Mouse (Mus musculus) T-helper 17 cell (primary cell): ENCODE measurements around the gene Zfp787.

Experiments used
- in situ Hi-C, 2 experiments: fragments of 300-600 bp; cut with MboI, MseI; formaldehyde crosslinking; loops; 1 replicate in 1 of 2; 2 replicates in 1 of 2; pipeline ENCODE4 v1.15.1; 2025; ENCODE audit warnings: high pct_unique_total_duplicates in 2 of 2

Gene Zfp787

DNA sequence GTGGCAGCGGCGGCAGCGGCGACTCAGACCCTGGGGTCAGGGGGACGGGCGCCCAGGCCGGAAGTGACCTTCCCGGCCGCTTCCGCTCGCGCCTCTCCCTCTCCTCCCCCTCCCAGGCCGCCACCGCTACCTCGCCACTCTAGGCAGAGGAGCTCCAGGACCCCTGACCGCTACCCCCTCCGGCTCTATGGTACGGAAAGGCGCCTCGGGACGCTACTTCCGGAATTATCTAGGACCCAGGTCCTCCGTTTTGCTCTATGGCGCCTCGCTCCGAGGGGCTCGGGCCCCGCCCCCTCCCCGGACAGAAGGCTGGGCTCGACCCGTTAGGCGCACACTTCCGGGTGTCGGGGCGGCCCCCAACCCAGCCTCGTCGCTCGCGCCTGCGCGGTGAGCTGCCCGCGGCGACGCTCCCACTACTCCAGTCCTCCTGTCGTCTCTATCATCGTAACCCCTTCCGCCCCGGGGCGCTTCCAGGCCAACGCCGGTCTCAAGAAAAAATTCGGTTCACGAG is at the start of gene Zfp787:
TSS of gene Zfp787 (minus strand) at position 97 of the 511 bp plus-strand sequence.
- in situ Hi-C loops = loop anchor here (10.0 to 25.0 kb wide), 6 partner anchors 129 to 1669 kb away; partner anchors contain the start of genes Epn1 (in 1 of the 2), Fiz1 (in 1 of the 2), Gm44973 (in 1 of the 2) and Gm45844 (in 1 of the 2)

DNA sequence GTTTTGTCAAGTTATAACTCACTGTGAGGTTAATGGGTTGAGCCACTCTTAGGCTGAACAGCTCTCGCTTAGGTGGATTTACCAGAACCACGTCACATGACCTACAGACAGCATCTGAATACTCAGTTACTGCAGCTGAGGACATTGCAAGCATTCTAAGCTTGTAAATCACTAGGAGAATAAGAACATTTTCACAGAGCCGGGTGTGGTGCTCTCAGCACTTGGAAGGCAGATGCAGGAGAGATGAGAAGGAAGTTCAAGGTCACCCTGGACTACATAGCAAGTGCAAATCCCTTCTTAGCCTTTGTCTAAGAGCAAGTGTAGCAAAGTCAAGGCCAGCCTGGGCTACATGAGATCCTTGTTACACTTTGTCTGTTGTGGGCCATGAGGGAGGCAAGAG is 48.4 kb upstream of the Zfp787 start:
- in situ Hi-C loops = loop anchor here in 1 of 2 experiments (25.0 kb wide), 1 partner anchor 842 kb away; the partner anchor contains the start of genes Gm5065 and Nlrp2

DNA sequence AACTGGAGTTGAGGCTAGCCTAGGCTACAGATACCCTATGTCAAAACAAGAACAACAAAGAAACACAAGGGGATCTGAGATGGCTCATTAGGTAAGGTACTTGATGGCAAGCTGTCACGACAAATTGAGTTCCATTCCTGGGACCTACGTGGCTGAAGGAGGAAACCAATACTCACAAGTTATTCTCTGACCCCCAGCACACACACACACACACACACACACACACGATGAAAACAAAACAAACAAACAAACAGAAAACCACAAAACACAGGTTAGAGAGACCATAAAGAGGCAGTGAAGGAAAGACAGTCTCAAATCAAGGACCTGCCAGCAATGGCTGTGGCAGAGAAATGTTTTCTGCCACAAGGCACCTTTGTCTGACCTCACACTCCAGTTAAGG is 41.0 kb upstream of the Zfp787 start, which contains the start of gene Galp:
TSS of gene Galp (plus strand) at position 301 of the 400 bp plus-strand sequence.
- in situ Hi-C loops = no loop called here

DNA sequence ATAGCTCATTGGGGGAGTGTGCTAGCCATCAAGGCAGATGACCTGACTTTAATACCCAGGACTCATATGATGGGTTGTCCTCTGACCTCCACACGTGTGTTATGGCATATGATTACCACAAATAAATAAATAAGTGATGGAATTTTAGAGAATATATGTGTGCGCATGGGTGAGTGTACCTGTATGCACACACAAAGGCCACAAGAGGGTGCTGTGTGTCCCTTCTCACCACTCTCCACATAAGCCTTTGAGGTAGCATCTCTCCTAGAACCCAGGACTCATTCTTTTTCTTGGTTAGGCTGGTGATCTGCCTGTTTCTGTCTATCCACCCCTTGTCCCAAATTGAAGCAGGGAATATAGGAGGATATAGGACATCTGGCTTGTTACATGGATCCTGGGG is 40.0 kb upstream of the Zfp787 start:
- in situ Hi-C loops = no loop called here

DNA sequence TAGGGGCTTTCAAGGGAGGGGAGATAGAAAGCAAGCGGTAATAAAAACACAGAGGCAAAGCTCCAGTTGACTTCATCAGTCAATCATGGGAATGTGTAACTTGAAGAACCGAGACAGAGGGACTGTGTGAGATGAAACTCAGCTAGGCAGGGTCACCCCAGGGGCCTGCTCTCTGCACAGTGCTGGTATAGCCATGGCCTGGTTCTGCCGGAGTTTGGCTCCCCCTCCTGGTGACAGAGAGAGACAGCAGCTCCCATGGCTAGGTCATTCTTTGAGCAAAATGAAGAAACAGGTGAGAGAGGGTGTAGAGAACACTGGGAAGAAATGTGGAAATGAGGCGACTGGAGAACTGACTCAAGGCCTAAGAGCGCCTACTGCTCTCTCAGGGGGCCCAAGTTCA is 38.3 kb upstream of the Zfp787 start:
- in situ Hi-C loops = loop anchor here (5.0 kb wide), 1 partner anchor 67 kb away; no protein-coding TSS in a partner anchor

DNA sequence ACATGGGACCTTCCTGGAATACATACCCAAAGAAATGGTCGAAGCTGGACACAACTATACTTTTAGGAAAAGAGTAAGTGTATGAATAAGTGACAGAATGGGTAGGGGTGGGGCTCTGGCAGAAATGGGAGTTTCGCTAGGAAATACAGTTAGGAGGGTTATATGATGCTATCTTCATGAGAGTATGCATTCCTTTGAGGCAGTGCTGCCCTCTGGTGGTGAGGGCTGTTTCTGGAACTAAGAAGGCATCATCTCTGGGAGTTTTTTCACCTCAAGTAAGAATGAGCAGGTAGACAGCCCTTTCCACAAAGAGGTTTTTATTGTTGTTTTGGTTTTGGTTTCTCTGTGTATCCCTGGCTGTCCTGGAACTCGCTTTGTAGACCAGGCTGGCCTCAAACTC is 35.6 kb upstream of the Zfp787 start:
- in situ Hi-C loops = loop anchor here (5.0 kb wide), 1 partner anchor 64 kb away; no protein-coding TSS in a partner anchor

DNA sequence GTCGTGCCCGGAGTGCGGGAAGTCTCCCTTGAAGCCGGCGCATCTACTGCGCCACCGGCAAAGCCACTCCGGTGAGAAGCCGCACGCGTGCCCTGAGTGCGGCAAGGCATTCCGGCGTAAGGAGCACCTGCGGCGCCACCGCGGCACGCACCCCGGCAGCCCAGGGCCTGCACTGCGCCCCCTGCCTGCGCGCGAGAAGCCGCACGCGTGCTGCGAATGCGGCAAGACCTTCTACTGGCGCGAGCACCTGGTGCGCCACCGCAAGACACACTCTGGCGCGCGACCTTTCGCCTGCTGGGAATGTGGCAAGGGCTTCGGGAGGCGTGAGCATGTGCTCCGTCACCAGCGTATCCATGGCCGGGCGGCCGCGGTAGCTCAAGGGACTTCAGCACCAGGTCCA is 33.7 kb upstream of the Zfp787 start:
- in situ Hi-C loops = no loop called here

DNA sequence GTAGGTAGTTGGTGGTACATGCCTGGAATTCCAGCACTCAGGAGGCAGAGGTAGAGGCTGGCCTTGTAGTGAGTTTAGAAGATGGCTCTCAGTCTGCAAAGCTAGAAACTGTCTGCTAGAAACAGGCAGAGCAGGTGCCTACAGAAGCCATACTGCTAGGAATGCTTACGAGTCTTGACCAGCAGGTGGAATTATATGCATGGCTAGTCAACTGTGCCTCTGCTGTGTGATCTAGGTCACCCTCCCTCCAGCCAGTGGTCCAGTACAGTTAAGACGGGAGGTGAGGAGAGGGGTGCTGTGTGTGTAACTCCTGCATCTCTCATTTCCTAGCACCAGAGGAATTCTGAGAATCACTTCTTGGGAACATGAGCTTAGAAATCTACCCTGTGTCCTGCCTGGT is 31.0 kb upstream of the Zfp787 start:
- in situ Hi-C loops = no loop called here

DNA sequence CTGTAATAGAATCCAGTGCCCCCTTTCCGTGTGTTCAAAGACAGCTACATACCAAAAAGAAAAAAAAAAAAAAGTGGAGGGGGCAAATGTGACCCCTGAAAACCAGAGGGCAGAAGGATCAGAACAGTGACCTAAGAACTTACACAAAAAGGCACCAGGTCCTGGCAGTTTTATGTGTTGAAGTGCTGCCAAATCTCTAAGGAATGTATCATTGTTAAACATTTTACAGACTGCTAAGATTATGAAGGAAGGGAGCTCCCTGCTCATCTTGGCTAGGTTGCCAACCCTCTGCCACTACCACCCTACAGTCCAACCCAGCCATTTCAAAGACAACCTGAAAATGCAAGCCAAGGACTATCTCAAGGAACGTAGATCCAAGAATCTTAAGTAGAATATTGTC is 30.4 kb upstream of the Zfp787 start:
- in situ Hi-C loops = no loop called here

DNA sequence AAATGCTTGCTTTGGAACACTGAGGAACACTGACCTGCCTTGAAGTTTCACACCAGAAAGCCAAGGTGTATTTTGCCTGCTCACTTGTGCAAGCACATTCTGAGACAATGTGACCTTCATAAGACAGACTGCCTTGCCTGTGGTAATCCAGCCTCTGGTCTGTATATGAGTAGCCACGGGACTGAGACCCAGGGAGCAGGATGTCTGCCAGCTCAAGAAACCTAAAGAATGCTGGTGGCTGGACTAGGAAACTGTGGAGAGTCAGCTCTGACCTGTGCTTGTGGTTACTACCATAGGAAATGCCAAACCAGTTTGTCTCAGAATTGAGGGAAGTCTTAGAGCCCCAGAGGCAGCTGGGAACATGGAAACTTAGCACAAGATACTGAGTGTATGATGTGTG is 29.6 kb upstream of the Zfp787 start:
- in situ Hi-C loops = no loop called here

DNA sequence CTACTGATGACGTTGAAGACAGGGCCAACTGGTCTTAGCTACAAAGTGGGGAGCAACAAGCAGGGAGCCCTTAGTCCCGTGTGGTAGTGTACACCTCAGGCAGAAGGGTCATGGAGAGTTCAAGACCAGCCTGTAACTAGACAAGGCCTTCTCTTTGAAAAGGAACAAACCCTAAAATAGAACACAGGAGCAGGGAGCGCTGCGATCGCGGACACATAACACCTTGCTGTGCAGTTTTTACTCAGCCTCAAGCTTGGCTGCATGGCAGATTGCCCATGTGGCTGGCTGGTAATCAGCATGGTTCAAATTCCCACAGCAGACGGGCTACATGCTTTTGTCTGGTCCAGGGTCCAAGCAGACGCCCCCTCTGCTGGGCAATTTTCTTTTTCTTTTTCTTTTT is 28.7 kb upstream of the Zfp787 start:
- in situ Hi-C loops = no loop called here

DNA sequence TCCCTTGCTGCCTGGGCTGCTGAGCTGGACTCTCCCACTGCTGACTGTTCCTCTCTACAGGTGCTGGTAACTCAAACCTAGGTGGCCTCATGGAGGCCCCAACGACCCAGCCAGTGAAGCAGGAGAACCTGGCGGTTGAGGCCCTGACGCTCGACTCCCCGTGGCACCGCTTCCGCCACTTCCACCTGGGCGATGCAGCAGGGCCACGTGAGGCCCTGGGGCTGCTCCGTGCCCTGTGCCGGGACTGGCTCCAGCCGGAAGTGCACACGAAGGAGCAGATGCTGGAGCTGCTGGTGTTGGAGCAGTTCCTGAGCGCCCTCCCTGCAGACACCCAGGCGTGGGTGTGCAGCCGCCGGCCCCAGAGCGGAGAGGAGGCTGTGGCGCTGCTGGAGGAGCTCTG is 28.0 kb upstream of the Zfp787 start:
- in situ Hi-C loops = no loop called here

DNA sequence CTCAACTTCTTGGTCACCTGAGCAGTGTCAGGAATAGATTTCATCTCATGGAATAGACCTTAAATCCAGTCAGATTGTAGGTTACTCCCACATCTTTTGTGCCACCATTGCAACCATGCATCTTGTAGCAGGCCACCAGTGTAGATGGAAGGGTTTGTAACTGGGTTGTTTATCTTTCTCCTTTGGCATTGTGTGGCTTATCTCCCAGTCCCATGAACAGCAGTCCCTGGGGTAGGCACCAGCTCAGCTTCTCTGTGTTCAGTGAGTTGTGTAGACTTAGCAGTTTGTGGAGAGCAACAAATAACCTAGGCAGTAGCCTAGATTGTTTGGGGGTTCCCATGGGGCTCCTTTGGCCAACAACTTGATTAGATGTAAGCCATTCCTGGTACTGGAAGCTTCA is 27.1 kb upstream of the Zfp787 start:
- in situ Hi-C loops = no loop called here

DNA sequence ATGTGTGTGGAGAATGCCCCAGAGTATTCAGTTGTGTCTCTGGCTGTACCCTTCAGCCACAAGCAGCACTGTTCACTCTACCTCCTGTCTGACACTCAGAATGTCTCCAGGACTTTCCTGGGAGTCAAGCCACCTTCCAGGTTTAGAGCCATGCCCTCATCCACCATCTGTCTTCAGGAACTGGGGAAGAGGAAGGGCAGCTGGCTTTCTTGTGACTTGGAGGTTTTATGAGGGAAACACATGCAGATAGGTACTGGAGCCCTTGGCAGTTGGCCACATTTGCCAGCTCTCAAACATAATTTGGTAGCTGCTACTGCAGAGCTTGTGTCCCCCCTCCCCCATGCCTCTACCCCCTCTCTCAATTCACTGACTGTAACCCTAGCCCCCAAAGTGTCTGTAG is 23.2 kb upstream of the Zfp787 start:
- in situ Hi-C loops = no loop called here

DNA sequence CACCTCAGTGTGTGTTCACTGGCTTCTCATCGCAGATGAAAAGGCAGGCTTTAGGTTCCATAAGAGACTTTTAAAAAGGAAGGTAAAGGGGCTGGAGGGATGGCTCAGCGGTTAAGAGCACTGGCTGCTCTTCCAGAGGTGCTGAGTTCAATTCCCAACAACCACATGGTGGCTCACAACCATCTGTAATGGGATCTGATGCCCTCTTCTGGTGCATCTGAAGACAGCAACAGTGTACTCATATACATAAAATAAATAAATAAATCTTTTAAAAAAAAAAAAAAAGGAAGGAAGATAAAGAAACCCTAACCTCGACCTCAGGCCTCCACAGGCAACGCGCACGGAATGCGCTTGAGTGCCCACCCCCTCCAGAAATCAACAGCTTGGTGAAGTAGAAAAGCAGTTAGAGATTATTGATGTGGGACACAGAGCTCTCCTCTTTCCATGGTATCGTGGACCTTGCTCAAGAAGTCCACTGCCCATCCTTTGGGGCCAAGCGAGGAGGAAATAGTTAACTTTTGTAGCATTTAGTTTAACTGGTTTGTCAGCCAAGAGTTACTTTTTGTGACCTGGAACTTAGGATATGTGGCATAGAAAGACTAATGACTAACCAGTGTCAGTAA is 18.7 kb upstream of the Zfp787 start:
- in situ Hi-C loops = loop anchor here (25.0 kb wide), 4 partner anchors 1087 to 1687 kb away; partner anchors contain the start of genes Epn1 (in 1 of the 2), Gm45844 (in 1 of the 2), U2af2 (in 1 of the 2) and Zfp580 (in 1 of the 2)

DNA sequence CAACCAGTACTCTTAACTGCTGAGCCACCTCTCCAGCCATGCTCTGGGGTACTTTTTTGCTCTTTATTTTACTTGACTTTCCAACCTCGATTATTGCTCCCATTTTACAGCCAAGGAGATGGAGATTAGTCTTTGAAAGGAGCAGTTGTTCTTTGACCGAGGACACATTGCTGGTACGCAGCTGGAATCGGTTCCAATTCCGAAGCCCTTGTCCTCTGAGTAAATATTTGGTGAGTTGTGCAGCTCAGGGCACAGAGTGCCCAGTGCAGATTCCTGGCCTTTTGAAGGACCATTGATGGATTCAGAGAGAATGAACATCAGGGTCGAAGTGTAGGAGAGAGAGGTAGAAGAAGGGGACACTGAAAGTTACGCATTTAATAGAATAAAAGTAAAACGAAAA is 18.1 kb upstream of the Zfp787 start:
- in situ Hi-C loops = loop anchor here (25.0 kb wide), 4 partner anchors 1087 to 1687 kb away; partner anchors contain the start of genes Epn1 (in 1 of the 2), Gm45844 (in 1 of the 2), U2af2 (in 1 of the 2) and Zfp580 (in 1 of the 2)

DNA sequence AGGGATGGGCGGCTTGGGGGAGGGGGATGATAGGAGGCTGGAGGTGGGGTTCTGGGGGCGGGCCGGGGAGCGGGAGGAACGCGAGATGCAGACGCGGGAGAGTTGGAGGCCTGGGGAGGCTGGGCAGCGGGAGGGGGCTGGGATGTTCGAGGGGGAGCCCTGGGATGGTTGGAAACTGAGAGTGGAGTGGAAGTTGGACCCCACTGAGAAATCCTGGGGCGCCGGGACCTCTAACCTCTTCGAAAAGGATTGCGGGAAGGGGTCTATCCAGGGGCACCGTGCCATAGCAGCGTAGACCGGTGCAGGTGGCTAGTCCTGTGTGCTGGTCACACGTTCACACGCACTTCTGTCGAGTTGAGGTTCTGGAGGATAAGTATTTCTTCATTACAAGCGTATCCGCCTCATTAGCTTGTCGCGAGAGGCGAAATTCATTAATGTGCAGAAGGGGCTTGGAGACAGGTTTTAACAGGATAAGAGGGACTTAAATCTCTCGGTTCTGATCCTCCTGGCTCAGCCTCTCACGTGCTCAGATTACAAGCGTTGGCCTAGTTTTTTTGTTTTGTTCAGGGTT is 17.0 kb upstream of the Zfp787 start:
- in situ Hi-C loops = loop anchor here (25.0 kb wide), 4 partner anchors 1085 to 1685 kb away; partner anchors contain the start of genes Epn1 (in 1 of the 2), Gm45844 (in 1 of the 2), U2af2 (in 1 of the 2) and Zfp580 (in 1 of the 2)

DNA sequence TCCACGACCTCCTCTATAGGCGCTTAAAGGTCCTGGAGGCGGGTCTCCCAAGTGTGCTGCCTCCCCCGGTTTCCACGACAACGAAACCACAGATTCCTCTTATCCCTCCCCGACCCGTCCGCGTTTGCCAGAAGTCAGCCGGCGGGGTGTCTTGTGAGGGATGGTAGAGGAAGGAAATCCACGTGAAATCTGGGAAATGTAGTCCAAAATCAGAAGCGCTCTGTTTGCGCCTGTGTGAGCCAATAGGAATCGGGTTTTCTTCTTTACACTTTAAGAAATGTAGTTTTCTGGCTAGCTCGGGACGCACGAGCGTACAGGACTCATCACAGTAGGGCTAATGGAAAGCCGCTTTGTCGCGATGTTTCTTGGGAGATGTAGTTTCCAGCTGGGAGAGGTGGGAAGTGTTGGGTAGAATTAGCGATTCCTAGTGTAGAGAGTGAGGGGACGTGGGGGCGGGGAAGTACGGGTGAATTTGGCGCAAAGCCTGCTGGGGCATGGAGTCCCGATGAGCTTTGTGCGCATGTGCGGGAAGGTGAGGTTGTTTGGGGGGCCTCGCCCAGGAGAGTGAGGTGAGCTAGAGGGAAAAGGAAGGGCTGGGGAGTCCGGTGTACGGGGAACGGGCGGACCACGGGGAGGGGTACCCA is 16.3 kb upstream of the Zfp787 start, which contains the start of gene Zfp444:
TSS of gene Zfp444 (plus strand) at position 221 of the 644 bp plus-strand sequence.
- in situ Hi-C loops = loop anchor here (25.0 kb wide), 4 partner anchors 1085 to 1685 kb away; partner anchors contain the start of genes Epn1 (in 1 of the 2), Gm45844 (in 1 of the 2), U2af2 (in 1 of the 2) and Zfp580 (in 1 of the 2)

DNA sequence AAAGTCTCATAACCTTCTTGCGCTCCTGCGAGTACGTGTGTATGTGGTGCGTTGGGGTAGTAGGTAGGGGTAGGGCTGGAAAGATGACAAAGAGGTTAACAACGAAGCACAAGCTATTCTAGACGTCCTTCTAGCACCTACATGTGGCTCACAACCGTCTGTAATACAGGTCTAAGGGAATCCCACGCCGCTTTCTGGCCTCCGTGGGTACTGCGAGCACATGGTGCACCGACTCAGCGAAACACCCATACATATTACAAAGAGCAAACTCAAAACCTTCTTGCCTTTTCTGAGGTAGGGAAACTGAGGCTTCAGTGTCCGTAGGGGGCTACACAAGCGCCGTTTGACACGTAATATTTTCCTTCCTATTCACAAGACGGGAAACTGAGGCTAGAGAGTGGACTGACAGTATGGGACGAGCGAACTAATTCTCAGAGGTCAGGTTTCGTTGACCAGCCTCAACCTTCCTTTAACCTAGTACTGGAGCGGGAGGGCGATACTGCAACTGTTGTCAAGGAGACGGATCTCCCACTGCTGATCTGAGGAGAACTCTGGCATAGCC is 15.7 kb upstream of the Zfp787 start:
- in situ Hi-C loops = loop anchor here (25.0 kb wide), 4 partner anchors 1084 to 1684 kb away; partner anchors contain the start of genes Epn1 (in 1 of the 2), Gm45844 (in 1 of the 2), U2af2 (in 1 of the 2) and Zfp580 (in 1 of the 2)

DNA sequence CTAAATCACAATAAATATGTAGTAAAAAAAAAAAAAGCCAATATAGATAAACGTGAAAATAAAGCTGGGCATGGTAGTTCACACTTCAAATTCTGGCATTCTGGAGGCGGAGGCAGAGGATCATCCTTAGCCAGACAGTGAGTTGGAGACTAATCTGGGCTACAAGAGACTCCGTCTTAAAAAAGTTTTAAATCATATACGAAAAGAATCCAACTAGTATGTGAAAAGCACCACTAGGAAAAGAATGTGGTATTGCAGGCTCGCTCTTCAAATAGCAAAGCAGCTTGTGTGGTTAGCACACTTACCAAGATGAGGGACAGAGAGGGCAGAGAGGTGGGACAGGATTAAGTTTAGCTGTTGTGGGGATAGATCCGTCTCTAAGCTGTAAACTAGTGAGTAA is 15.1 kb upstream of the Zfp787 start:
- in situ Hi-C loops = loop anchor here (25.0 kb wide), 4 partner anchors 1084 to 1684 kb away; partner anchors contain the start of genes Epn1 (in 1 of the 2), Gm45844 (in 1 of the 2), U2af2 (in 1 of the 2) and Zfp580 (in 1 of the 2)

DNA sequence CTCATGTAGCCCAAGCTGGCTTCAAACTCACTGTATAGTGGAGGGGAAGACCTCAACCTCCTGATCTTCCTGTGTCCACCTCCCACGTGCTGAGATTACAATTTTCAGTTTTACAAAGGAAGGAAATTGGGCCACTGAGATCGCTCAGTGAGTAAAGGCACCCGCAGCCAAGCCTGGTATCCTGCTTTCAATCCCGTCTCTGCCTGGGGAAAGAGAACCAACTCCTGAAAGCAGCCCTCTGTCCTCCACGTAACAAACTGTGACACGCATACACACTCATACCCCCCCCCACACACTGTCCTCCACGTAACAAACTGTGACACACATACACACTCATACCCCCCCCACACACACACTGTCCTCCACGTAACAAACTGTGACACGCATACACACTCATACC is 14.6 kb upstream of the Zfp787 start:
- in situ Hi-C loops = loop anchor here (25.0 kb wide), 4 partner anchors 1083 to 1683 kb away; partner anchors contain the start of genes Epn1 (in 1 of the 2), Gm45844 (in 1 of the 2), U2af2 (in 1 of the 2) and Zfp580 (in 1 of the 2)
